Mouse (Mus musculus): Measurements from ENCODE around the gene Apip.

Apip gene

GRCm38 (mm10) chr2:103073219-103073982, at the start of gene Apip, which contains the start of gene Pdhx:
TSS of gene Apip (plus strand) at chr2:103073675.
TSS of gene Pdhx (minus strand) at chr2:103073513.
- DNase-seq (ENCODE audit: low read depth in 2 of 2, low spot score in 2 of 2), result peak; percentile 100

- DNase-seq (ENCODE audit: low read depth in 2 of 2, low spot score in 2 of 2), result no peak
Observed at GRCm38 (mm10) chr2:103037831-103038230, 35.6 kb upstream of the Apip start.

- no peak for DNase-seq (ENCODE audit: low read depth in 2 of 2, low spot score in 2 of 2)
Observed at GRCm38 (mm10) chr2:103040896-103041295, 32.6 kb upstream of the Apip start.

- no peak for DNase-seq (ENCODE audit: low read depth in 2 of 2, low spot score in 2 of 2)
Observed at GRCm38 (mm10) chr2:103045286-103045685, 28.2 kb upstream of the Apip start.

GRCm38 (mm10) chr2:103051937-103052893, 21.3 kb upstream of the Apip start:
- no peak for DNase-seq (ENCODE audit: low read depth in 2 of 2, low spot score in 2 of 2)

- no peak for DNase-seq (ENCODE audit: low read depth in 2 of 2, low spot score in 2 of 2)
Observed at GRCm38 (mm10) chr2:103055820-103056219, 17.7 kb upstream of the Apip start.

- no peak for DNase-seq (ENCODE audit: low read depth in 2 of 2, low spot score in 2 of 2)
Observed at GRCm38 (mm10) chr2:103058266-103058665, 15.2 kb upstream of the Apip start.

GRCm38 (mm10) chr2:103062865-103063264, 10.6 kb upstream of the Apip start:
- peak in 1 of 2 experiments; percentile 19 for DNase-seq (ENCODE audit: low read depth in 2 of 2, low spot score in 2 of 2)

GRCm38 (mm10) chr2:103066683-103067551, 6.6 kb upstream of the Apip start:
- no peak for DNase-seq (ENCODE audit: low read depth in 2 of 2, low spot score in 2 of 2)

- no peak for DNase-seq (ENCODE audit: low read depth in 2 of 2, low spot score in 2 of 2)
Observed at GRCm38 (mm10) chr2:103067552-103068207, 5.8 kb upstream of the Apip start.

- no peak for DNase-seq (ENCODE audit: low read depth in 2 of 2, low spot score in 2 of 2)
Observed at GRCm38 (mm10) chr2:103068602-103069001, 4.9 kb upstream of the Apip start.

- no peak for DNase-seq (ENCODE audit: low read depth in 2 of 2, low spot score in 2 of 2)
Observed at GRCm38 (mm10) chr2:103069752-103070405, 3.6 kb upstream of the Apip start.

- DNase-seq (ENCODE audit: low read depth in 2 of 2, low spot score in 2 of 2), result no peak
Observed at GRCm38 (mm10) chr2:103070586-103070985, 2.9 kb upstream of the Apip start.

- no peak for DNase-seq (ENCODE audit: low read depth in 2 of 2, low spot score in 2 of 2)
Observed at GRCm38 (mm10) chr2:103081117-103081516, 7.6 kb downstream of the Apip start.

GRCm38 (mm10) chr2:103081706-103082105, 8.2 kb downstream of the Apip start:
- DNase-seq (ENCODE audit: low read depth in 2 of 2, low spot score in 2 of 2), result no peak

- no peak for DNase-seq (ENCODE audit: low read depth in 2 of 2, low spot score in 2 of 2)
Observed at GRCm38 (mm10) chr2:103082853-103083252, 9.4 kb downstream of the Apip start.

GRCm38 (mm10) chr2:103084451-103084850, 11.0 kb downstream of the Apip start:
- peak in 1 of 2 experiments; percentile 21 for DNase-seq (ENCODE audit: low read depth in 2 of 2, low spot score in 2 of 2)

GRCm38 (mm10) chr2:103085633-103086032, 12.2 kb downstream of the Apip start:
- no peak for DNase-seq (ENCODE audit: low read depth in 2 of 2, low spot score in 2 of 2)

- DNase-seq (ENCODE audit: low read depth in 2 of 2, low spot score in 2 of 2), result no peak
Observed at GRCm38 (mm10) chr2:103086432-103086831, 13.0 kb downstream of the Apip start.

- no peak for DNase-seq (ENCODE audit: low read depth in 2 of 2, low spot score in 2 of 2)
Observed at GRCm38 (mm10) chr2:103088099-103088498, 14.6 kb downstream of the Apip start.

Measured in CD8-positive naive resting alpha-beta T cell, adult 2 months (primary cell).